Mouse (Mus musculus) midbrain, postnatal 0 days (tissue): ENCODE measurements around the gene Magi2. TPM values are rescaled to one million over a fixed set of nuclear protein-coding genes. Genes with fewer than 3 reads are reported as not detected.

ENCODE experiments used
- ATAC-seq: fragments of 200-750 bp; cut with Nextera tagmentation; 2 replicates; pipeline ENCODE4 v1.8.0; 2017; ENCODE audit warnings: moderate number of reproducible peaks, mild to moderate bottlenecking, moderate TSS enrichment, moderate library complexity; ENCODE audit not compliant: low FRiP score
- DNase-seq: peaks from one replicate; pipeline ENCODE4 v3.0.0-alpha.2; 2015; ENCODE audit warnings: low spot score
- H3K27ac ChIP-seq: fragments of 300-500 bp; sonication (generic); 2 replicates; pipeline ENCODE4 v1.5.1; 2014; ENCODE audit warnings: low read depth, mild to moderate bottlenecking, low read length, mixed read lengths
- H3K27me3 ChIP-seq: fragments of 300-500 bp; sonication (generic); 2 replicates; pipeline ENCODE4 v1.6.1; 2014; ENCODE audit warnings: low read length, control low read depth, mixed read lengths; ENCODE audit not compliant: insufficient read depth
- H3K36me3 ChIP-seq: fragments of 300-500 bp; sonication (generic); 2 replicates; pipeline ENCODE4 v1.6.1; 2014; ENCODE audit warnings: low read length, control low read depth, mixed read lengths; ENCODE audit not compliant: insufficient read depth
- H3K4me1 ChIP-seq: fragments of 300-500 bp; sonication (generic); 2 replicates; pipeline ENCODE4 v1.6.1; 2014; ENCODE audit warnings: mild to moderate bottlenecking, control low read depth, antibody characterized with exemption, low read length, mixed read lengths; ENCODE audit not compliant: insufficient read depth
- H3K4me2 ChIP-seq: fragments of 300-500 bp; sonication (generic); 2 replicates; pipeline ENCODE4 v1.6.1; 2014; ENCODE audit warnings: low read depth, mild to moderate bottlenecking, low read length, mixed read lengths; ENCODE audit not compliant: poor library complexity, severe bottlenecking
- H3K4me3 ChIP-seq: fragments of 300-500 bp; sonication (generic); 2 replicates; pipeline ENCODE4 v1.5.1; 2014; ENCODE audit warnings: low read depth, mild to moderate bottlenecking, low read length, moderate library complexity
- H3K9ac ChIP-seq: fragments of 300-500 bp; sonication (generic); replicated peaks from 2 replicates; pipeline ENCODE4 v1.6.1; 2014; ENCODE audit warnings: mild to moderate bottlenecking, low read length, moderate library complexity, mixed read lengths; ENCODE audit not compliant: poor library complexity, severe bottlenecking
- H3K9me3 ChIP-seq: fragments of 300-500 bp; sonication (generic); 2 replicates; pipeline ENCODE4 v1.6.1; 2016; ENCODE audit warnings: low read length, control low read depth
- CTCF ChIP-seq: IDR thresholded peaks from 2 replicates; pipeline ENCODE4 v1.5.1; 2016; ENCODE audit warnings: antibody characterized with exemption, mild to moderate bottlenecking
- WGBS: fragments of 180-500 bp; shearing (Covaris S2); extraction: QIAGEN DNeasy Blood & Tissue Kit; methylation state at CpG from one replicate; pipeline ENCODE4 v1.1.7; 2014; 5-methylcytosine and 5-hydroxymethylcytosine counted together
- polyA plus RNA-seq: library from polyadenylated mRNA; unstranded; fragments of >200 nt; fragmentation: Nextera tagmentation; extraction: Ambion mirVana; gene quantifications from 2 replicates; pipeline ENCODE4 v1.2.1, GENCODE M21; 2015
- total RNA-seq: library from RNA; depleted of rRNA; stranded (reverse); fragments of >200 nt; gene quantifications from 2 replicates; pipeline ENCODE4 v1.2.3, GENCODE M21; 2014

The Magi2 gene
- total and polyA plus RNA-seq, 2 experiments from 2014 or later: 20.0 to 59.3 TPM

- no peak overlapping the region for H3K9ac ChIP-seq
- H3K36me3 ChIP-seq: no peaks in the 10 kb centered on the region
- TF ChIP-seq CTCF: peak; percentile 65
- H3K4me1 ChIP-seq: no peaks in the 10 kb centered on the region
- peak; percentile 12; the same call in 1 of the 2 replicates for ATAC-seq
- no peaks in the 10 kb centered on the region for H3K27me3 ChIP-seq
- no peak overlapping the region for H3K27ac ChIP-seq
- H3K4me3 ChIP-seq: no peak overlapping the region
- no peaks in the 10 kb centered on the region for H3K9me3 ChIP-seq
- H3K4me2 ChIP-seq: no peak overlapping the region
- WGBS: 61% methylated on average over 11 of the region's 11 CpGs
- DNase-seq: peak; percentile 61
Observed at GRCm38 (mm10) chr5:20653425-20654185, 1426.8 kb downstream of the Magi2 start.

GRCm38 (mm10) chr5:20654766-20655472 lies 1428.1 kb downstream of the Magi2 start:
- Histone ChIP-seq H3K27ac (no peak overlapping the region), H3K27me3 (no peaks in the 10 kb centered on the region), H3K36me3 (no peaks in the 10 kb centered on the region), H3K9me3 (no peaks in the 10 kb centered on the region), H3K4me2 (no peak overlapping the region), H3K9ac (no peak overlapping the region), H3K4me3 (no peak overlapping the region), H3K4me1 (no peaks in the 10 kb centered on the region)
- 78% methylated on average over 10 of the region's 10 CpGs for WGBS
- no peak for TF ChIP-seq CTCF
- DNase-seq: no peak
- ATAC-seq: no peak

- no peak for ATAC-seq
- H3K4me1 ChIP-seq: no peaks in the 10 kb centered on the region
- no peaks in the 10 kb centered on the region for H3K36me3 ChIP-seq
- TF ChIP-seq CTCF: no peak
- H3K27me3 ChIP-seq: no peaks in the 10 kb centered on the region
- no peak overlapping the region for H3K4me3 ChIP-seq
- no peak overlapping the region for H3K9ac ChIP-seq
- no peaks in the 10 kb centered on the region for H3K9me3 ChIP-seq
- 91% methylated on average over 5 of the region's 5 CpGs for WGBS
- no peak overlapping the region for H3K4me2 ChIP-seq
- DNase-seq: no peak
- H3K27ac ChIP-seq: no peak overlapping the region
Observed at GRCm38 (mm10) chr5:20657056-20657455, 1430.2 kb downstream of the Magi2 start.

GRCm38 (mm10) chr5:20667601-20668000 lies 1440.8 kb downstream of the Magi2 start:
- no peak overlapping the region for H3K4me3 ChIP-seq
- DNase-seq (no peak), ATAC-seq (no peak)
- WGBS: 96% methylated on average over 8 of the region's 8 CpGs
- no peaks in the 10 kb centered on the region for H3K9me3 ChIP-seq
- 0 out of 2 replicates have a peak, but pooled peaks cover 3% of the 10 kb centered on the region for H3K36me3 ChIP-seq
- no peaks in the 10 kb centered on the region for H3K27me3 ChIP-seq
- H3K4me2 ChIP-seq: no peak overlapping the region
- TF ChIP-seq CTCF: no peak
- H3K27ac ChIP-seq: no peak overlapping the region
- H3K4me1 ChIP-seq: no peaks in the 10 kb centered on the region
- no peak overlapping the region for H3K9ac ChIP-seq

- Histone ChIP-seq H3K27ac (no peak overlapping the region), H3K9me3 (no peaks in the 10 kb centered on the region), H3K27me3 (no peaks in the 10 kb centered on the region), H3K36me3 (0 out of 2 replicates have a peak, but pooled peaks cover 3% of the 10 kb centered on the region), H3K4me2 (no peak overlapping the region), H3K9ac (no peak overlapping the region), H3K4me3 (no peak overlapping the region), H3K4me1 (no peaks in the 10 kb centered on the region)
- ATAC-seq: no peak
- TF ChIP-seq CTCF: no peak
- DNase-seq: no peak
- 90% methylated on average over 10 of the region's 10 CpGs for WGBS
Observed at GRCm38 (mm10) chr5:20668736-20669355, 1442.0 kb downstream of the Magi2 start.

- no peak overlapping the region for H3K4me2 ChIP-seq
- no peak overlapping the region for H3K9ac ChIP-seq
- DNase-seq (no peak), ATAC-seq (no peak)
- no peaks in the 10 kb centered on the region for H3K27me3 ChIP-seq
- no peak for TF ChIP-seq CTCF
- no peaks in the 10 kb centered on the region for H3K4me1 ChIP-seq
- 87% methylated on average over 5 of the region's 5 CpGs for WGBS
- H3K27ac ChIP-seq: no peak overlapping the region
- H3K36me3 ChIP-seq: 0 out of 2 replicates have a peak, but pooled peaks cover 3% of the 10 kb centered on the region
- no peaks in the 10 kb centered on the region for H3K9me3 ChIP-seq
- no peak overlapping the region for H3K4me3 ChIP-seq
Observed at GRCm38 (mm10) chr5:20669456-20669855, 1442.6 kb downstream of the Magi2 start.
